Mouse (Mus musculus) lung, embryonic 16.5 days (tissue): Measurements from ENCODE around the gene 2900092C05Rik. TPM values are rescaled to one million over a fixed set of nuclear protein-coding genes. Genes with fewer than 3 reads are reported as not detected.
A peak's percentile ranks its signal among the peaks of the same experiment; 100 is the strongest.

ENCODE experiments used
- ATAC-seq: fragments of 200-750 bp; cut with Nextera tagmentation; 2 replicates; pipeline ENCODE4 v1.8.0; 2017; ENCODE audit warnings: low read depth, mild to moderate bottlenecking, moderate library complexity
- H3K27ac ChIP-seq: fragments of 300-500 bp; sonication (generic); 2 replicates; pipeline ENCODE4 v1.5.1; 2014; ENCODE audit warnings: mild to moderate bottlenecking, control low read depth, low read length
- H3K27me3 ChIP-seq: fragments of 300-500 bp; sonication (generic); 2 replicates; pipeline ENCODE4 v1.6.1; 2014; ENCODE audit warnings: low read depth, low read length, mixed read lengths; ENCODE audit not compliant: control insufficient read depth, insufficient read depth
- H3K36me3 ChIP-seq: fragments of 300-500 bp; sonication (generic); 2 replicates; pipeline ENCODE4 v1.6.1; 2014; ENCODE audit warnings: low read length; ENCODE audit not compliant: control insufficient read depth, insufficient read depth
- H3K4me1 ChIP-seq: fragments of 300-500 bp; sonication (generic); replicated peaks from 2 replicates; pipeline ENCODE4 v1.6.1; 2014; ENCODE audit warnings: low read length, mixed read lengths; ENCODE audit not compliant: control insufficient read depth, insufficient read depth
- H3K4me2 ChIP-seq: fragments of 300-500 bp; sonication (generic); 2 replicates; pipeline ENCODE4 v1.6.1; 2014; ENCODE audit warnings: low read depth, low read length, control low read depth
- H3K4me3 ChIP-seq: fragments of 300-500 bp; sonication (generic); 2 replicates; pipeline ENCODE4 v1.5.1; 2014; ENCODE audit warnings: mild to moderate bottlenecking, low read length, control low read depth
- H3K9ac ChIP-seq: fragments of 300-500 bp; sonication (generic); 2 replicates; pipeline ENCODE4 v1.6.1; 2014; ENCODE audit warnings: low read length, control low read depth
- H3K9me3 ChIP-seq: fragments of 300-500 bp; sonication (generic); 2 replicates; pipeline ENCODE4 v1.6.1; 2016; ENCODE audit warnings: low read length; ENCODE audit not compliant: control insufficient read depth
- WGBS: fragments of 180-500 bp; shearing (Covaris S2); extraction: QIAGEN DNeasy Blood & Tissue Kit; methylation state at CpG from one replicate; pipeline ENCODE4 v1.1.7; 2014; 5-methylcytosine and 5-hydroxymethylcytosine counted together
- polyA plus RNA-seq: library from polyadenylated mRNA; unstranded; fragments of >200 nt; fragmentation: Nextera tagmentation; extraction: Ambion mirVana; gene quantifications from 2 replicates; pipeline ENCODE4 v1.2.1, GENCODE M21; 2015

The 2900092C05Rik gene
- polyA plus RNA-seq: not detected in 2 replicates

- no peaks in the 10 kb centered on the region for H3K27me3 ChIP-seq
- no peaks in the 10 kb centered on the region for H3K36me3 ChIP-seq
- WGBS: 41% methylated on average over 2 of the region's 2 CpGs
These were observed at the start of gene 2900092C05Rik for GRCm38 (mm10) chr7:12512217-12512616. Gene 2900092C05Rik (plus strand): TSS chr7:12512517.

GRCm38 (mm10) chr7:12478158-12479008 lies 33.9 kb upstream of the 2900092C05Rik start, which contains the start of gene Zfp606:
Gene Zfp606 (plus strand): TSS chr7:12478293.
- peak; percentile 98 for ATAC-seq
- H3K9me3 ChIP-seq: peaks cover 16% of the 10 kb centered on the region
- no peaks in the 10 kb centered on the region for H3K27me3 ChIP-seq
- peak within 1 kb of the TSS; percentile 62 for H3K4me2 ChIP-seq
- H3K4me3 ChIP-seq: peak within 1 kb of the TSS; percentile 91
- H3K27ac ChIP-seq: peak within 1 kb of the TSS; percentile 90
- H3K4me1 ChIP-seq: peaks cover 3% of the 10 kb centered on the region; the same call in 1 of the 2 replicates
- H3K36me3 ChIP-seq: peaks cover 32% of the 10 kb centered on the region
- WGBS: 0% methylated on average over 53 of the region's 53 CpGs
- peak within 1 kb of the TSS; percentile 100 for H3K9ac ChIP-seq

More at GRCm38 (mm10) chr7:12512217-12512616, at the start of gene 2900092C05Rik:
- Histone ChIP-seq H3K9me3 (no peaks in the 10 kb centered on the region), H3K4me2 (no peak within 1 kb of the TSS), H3K9ac (no peak within 1 kb of the TSS), H3K27ac (no peak within 1 kb of the TSS), H3K4me3 (no peak within 1 kb of the TSS), H3K4me1 (no peaks in the 10 kb centered on the region)
- no peak for ATAC-seq

- Histone ChIP-seq H3K36me3 (peaks cover 38% of the 10 kb centered on the region), H3K4me1 (peaks cover 3% of the 10 kb centered on the region; the same call in 1 of the 2 replicates), H3K9ac (peak overlapping the region; percentile 100), H3K4me2 (peak overlapping the region; percentile 62), H3K4me3 (peak overlapping the region; percentile 91), H3K27ac (no peak overlapping the region), H3K9me3 (peaks cover 16% of the 10 kb centered on the region), H3K27me3 (no peaks in the 10 kb centered on the region)
- WGBS: under 1% methylated on average over 7 of the region's 8 CpGs
- no peak; the same call in 1 of the 2 replicates for ATAC-seq
These were observed 33.3 kb upstream of the 2900092C05Rik start for GRCm38 (mm10) chr7:12479009-12479346.

- 67% methylated on average over 4 of the region's 4 CpGs for WGBS
- H3K4me3 ChIP-seq: peak overlapping the region; percentile 91
- peaks cover 18% of the 10 kb centered on the region for H3K9me3 ChIP-seq
- peaks cover 44% of the 10 kb centered on the region for H3K36me3 ChIP-seq
- H3K4me2 ChIP-seq: peak overlapping the region; percentile 62
- H3K4me1 ChIP-seq: peaks cover 3% of the 10 kb centered on the region; the same call in 1 of the 2 replicates
- peak overlapping the region; percentile 100; the same call in 1 of the 2 replicates for H3K9ac ChIP-seq
- no peak overlapping the region for H3K27ac ChIP-seq
- H3K27me3 ChIP-seq: no peaks in the 10 kb centered on the region
- ATAC-seq: no peak
These were observed 32.8 kb upstream of the 2900092C05Rik start for GRCm38 (mm10) chr7:12479525-12479924.

GRCm38 (mm10) chr7:12483771-12484170 lies 28.5 kb upstream of the 2900092C05Rik start:
- ATAC-seq: no peak
- H3K36me3 ChIP-seq: peaks cover 85% of the 10 kb centered on the region
- peaks cover 3% of the 10 kb centered on the region; the same call in 1 of the 2 replicates for H3K4me1 ChIP-seq
- H3K9ac ChIP-seq: no peak overlapping the region
- H3K27me3 ChIP-seq: no peaks in the 10 kb centered on the region
- H3K4me2 ChIP-seq: no peak overlapping the region
- H3K4me3 ChIP-seq: no peak overlapping the region
- 95% methylated on average over 6 of the region's 6 CpGs for WGBS
- H3K27ac ChIP-seq: no peak overlapping the region
- H3K9me3 ChIP-seq: peaks cover 41% of the 10 kb centered on the region

- H3K4me1 ChIP-seq: no peaks in the 10 kb centered on the region
- H3K9me3 ChIP-seq: peaks cover 53% of the 10 kb centered on the region
- H3K36me3 ChIP-seq: peaks cover 97% of the 10 kb centered on the region
- H3K9ac ChIP-seq: no peak overlapping the region
- H3K27ac ChIP-seq: no peak overlapping the region
- no peak for ATAC-seq
- 94% methylated on average over 1 of the region's 1 CpGs for WGBS
- no peaks in the 10 kb centered on the region for H3K27me3 ChIP-seq
- H3K4me2 ChIP-seq: no peak overlapping the region
- H3K4me3 ChIP-seq: no peak overlapping the region
These were observed 26.4 kb upstream of the 2900092C05Rik start for GRCm38 (mm10) chr7:12485956-12486355.

- peaks cover 53% of the 10 kb centered on the region for H3K9me3 ChIP-seq
- H3K4me1 ChIP-seq: no peaks in the 10 kb centered on the region
- H3K27ac ChIP-seq: no peak overlapping the region
- H3K36me3 ChIP-seq: peaks cover 97% of the 10 kb centered on the region
- no peak for ATAC-seq
- no peak overlapping the region for H3K4me3 ChIP-seq
- H3K9ac ChIP-seq: no peak overlapping the region
- H3K27me3 ChIP-seq: no peaks in the 10 kb centered on the region
- no peak overlapping the region for H3K4me2 ChIP-seq
These were observed 25.6 kb upstream of the 2900092C05Rik start for GRCm38 (mm10) chr7:12486691-12487090.

- Histone ChIP-seq H3K27ac (no peak overlapping the region), H3K36me3 (no peaks in the 10 kb centered on the region), H3K4me3 (no peak overlapping the region), H3K4me1 (no peaks in the 10 kb centered on the region), H3K4me2 (no peak overlapping the region), H3K9me3 (no peaks in the 10 kb centered on the region), H3K27me3 (no peaks in the 10 kb centered on the region), H3K9ac (no peak overlapping the region)
- ATAC-seq: no peak
- WGBS: 52% methylated on average over 1 of the region's 1 CpGs
These were observed 1.4 kb upstream of the 2900092C05Rik start for GRCm38 (mm10) chr7:12510913-12511312.
